Mouse (Mus musculus) heart, embryonic 10.5 days (tissue): ENCODE measurements around the gene Lrch1. TPM values are rescaled to one million over a fixed set of nuclear protein-coding genes. Genes with fewer than 3 reads are reported as not detected.

Source experiments
- DNase-seq: peaks from one replicate; pipeline ENCODE4 v3.0.0-alpha.2; 2017; ENCODE audit warnings: low spot score
- H3K27ac ChIP-seq: fragments of 300-500 bp; sonication (generic); 2 replicates; pipeline ENCODE4 v1.5.1; 2016; ENCODE audit warnings: mild to moderate bottlenecking
- H3K27me3 ChIP-seq: fragments of 300-500 bp; sonication (generic); 2 replicates; pipeline ENCODE4 v1.6.1; 2016; ENCODE audit warnings: mild to moderate bottlenecking; ENCODE audit not compliant: poor library complexity, insufficient read depth, severe bottlenecking
- H3K36me3 ChIP-seq: fragments of 300-500 bp; sonication (generic); 2 replicates; pipeline ENCODE4 v1.6.1; 2016; ENCODE audit warnings: mild to moderate bottlenecking, moderate library complexity
- H3K4me1 ChIP-seq: fragments of 300-500 bp; sonication (generic); 2 replicates; pipeline ENCODE4 v1.6.1; 2016; ENCODE audit warnings: mild to moderate bottlenecking
- H3K4me3 ChIP-seq: fragments of 300-500 bp; sonication (generic); 2 replicates; pipeline ENCODE4 v1.5.1; 2016; ENCODE audit warnings: mild to moderate bottlenecking, moderate library complexity
- H3K9me3 ChIP-seq: fragments of 300-500 bp; sonication (generic); 2 replicates; pipeline ENCODE4 v1.6.1; 2016; ENCODE audit warnings: mild to moderate bottlenecking, moderate library complexity
- WGBS: fragments of 180-500 bp; shearing (Covaris S2); methylation state at CpG from one replicate; pipeline ENCODE4 v1.1.7; 2016; 5-methylcytosine and 5-hydroxymethylcytosine counted together
- polyA plus RNA-seq: library from polyadenylated mRNA; unstranded; fragments of >200 nt; fragmentation: Nextera tagmentation; extraction: Ambion mirVana; gene quantifications from 2 replicates; pipeline ENCODE4 v1.2.1, GENCODE M21; 2016

Lrch1 gene
- polyA plus RNA-seq, 1 experiment from 2014 or later = 10.1 TPM

DNA sequence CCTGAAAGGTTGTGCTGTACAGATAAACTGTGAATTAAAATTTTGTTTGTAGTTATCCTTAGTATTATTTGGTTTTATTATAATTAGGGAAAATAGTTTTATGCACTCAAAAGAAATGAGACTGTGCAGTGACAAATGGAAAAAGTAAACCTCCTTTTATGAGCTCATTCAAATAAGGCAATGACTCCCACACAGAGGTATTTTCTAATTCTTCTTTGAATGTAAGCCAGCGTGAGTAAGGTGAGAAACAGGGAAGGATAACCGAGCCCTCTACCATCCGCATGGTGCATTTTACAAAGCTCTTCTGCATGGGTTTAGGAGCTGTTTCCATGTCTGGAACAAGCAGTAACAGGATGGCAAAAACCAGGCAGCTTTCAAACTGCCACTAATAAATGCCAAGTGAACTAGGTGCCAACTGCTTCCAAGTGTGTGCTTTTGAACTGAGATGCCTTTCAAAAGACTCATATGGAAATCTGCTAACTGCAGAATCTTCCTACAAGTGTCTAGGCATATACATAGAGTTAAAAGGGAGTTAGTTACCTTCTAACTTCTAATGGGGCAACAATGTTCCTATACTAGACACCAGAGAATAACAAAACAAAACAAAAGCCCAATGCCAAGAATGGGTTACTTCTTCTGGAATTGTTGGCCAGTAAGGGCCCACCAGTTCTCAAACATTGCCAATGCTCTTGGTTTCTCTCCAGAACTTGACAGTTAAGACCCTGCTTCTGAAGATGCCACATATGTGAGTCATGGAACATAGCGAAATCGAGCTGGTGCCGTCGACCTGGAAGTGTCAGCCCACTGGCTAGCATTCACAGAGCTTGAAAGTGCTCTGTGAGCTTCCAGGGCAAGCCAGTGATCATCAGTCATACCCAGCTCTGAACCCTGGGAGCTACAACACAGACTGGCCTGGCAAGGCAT, 124.7 kb downstream of the Lrch1 start:
- no peak overlapping the region for H3K4me3 ChIP-seq
- H3K27ac ChIP-seq = no peak overlapping the region
- no peaks in the 10 kb centered on the region for H3K27me3 ChIP-seq
- peaks cover 28% of the 10 kb centered on the region for H3K4me1 ChIP-seq
- WGBS = 80% methylated on average over 7 of the region's 7 CpGs
- H3K9me3 ChIP-seq = no peaks in the 10 kb centered on the region
- DNase-seq = no peak
- H3K36me3 ChIP-seq = peaks cover 16% of the 10 kb centered on the region; the same call in 1 of the 2 replicates

DNA sequence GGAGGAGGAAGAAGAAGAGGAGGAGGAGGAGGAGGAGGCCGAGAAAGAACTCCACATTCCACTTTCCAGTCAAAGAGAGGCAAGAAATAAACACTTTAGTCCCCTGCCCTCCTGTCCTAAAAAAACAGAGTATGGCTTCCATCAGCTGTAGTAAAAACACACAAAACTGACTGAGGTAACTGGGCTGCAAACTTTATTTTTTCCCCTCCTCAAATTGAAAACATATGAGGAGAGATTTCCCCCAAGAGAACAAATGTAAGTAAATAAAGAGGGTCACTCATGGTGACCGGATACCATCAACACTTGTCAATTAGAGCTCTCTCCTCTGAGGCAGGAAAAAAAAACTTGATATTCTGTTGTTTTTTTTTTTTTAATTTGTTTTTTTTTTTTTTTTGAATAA, 125.6 kb downstream of the Lrch1 start:
- Histone ChIP-seq H3K27ac (no peak overlapping the region), H3K36me3 (peaks cover 16% of the 10 kb centered on the region; the same call in 1 of the 2 replicates), H3K9me3 (no peaks in the 10 kb centered on the region), H3K4me3 (no peak overlapping the region), H3K27me3 (no peaks in the 10 kb centered on the region), H3K4me1 (peaks cover 20% of the 10 kb centered on the region)
- no peak for DNase-seq
- WGBS = 54% methylated on average over 2 of the region's 2 CpGs

DNA sequence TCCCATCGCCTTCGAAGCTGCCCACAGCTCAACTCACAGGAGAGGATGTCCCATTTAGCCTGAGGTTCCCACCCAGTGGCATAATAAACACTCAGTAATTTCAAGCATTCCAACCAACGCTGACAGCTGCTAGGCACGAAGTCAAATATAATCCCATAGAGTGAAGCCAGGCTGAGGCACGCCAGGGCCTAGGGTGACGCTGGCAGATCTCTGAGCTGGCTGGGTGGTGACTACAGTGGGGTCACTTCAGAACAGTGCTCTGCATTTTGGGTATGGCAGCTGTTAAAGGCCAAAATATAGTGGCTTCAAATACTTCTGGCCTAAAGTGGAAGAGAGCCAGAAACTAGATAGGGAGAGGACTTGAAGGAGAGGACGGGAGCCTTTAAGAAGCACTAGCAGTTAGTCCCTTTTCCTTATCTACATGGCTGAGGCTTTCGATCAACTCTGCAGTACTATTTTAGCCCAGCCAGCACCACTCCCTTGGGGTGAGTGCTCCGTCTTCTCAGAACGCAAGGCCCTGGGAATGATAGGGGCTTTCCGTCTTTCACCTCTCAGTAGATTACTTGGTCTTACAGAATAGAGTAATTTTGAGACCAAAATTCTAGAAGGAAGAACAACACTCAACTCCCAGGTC, 127.4 kb downstream of the Lrch1 start:
- Histone ChIP-seq H3K4me3 (no peak overlapping the region), H3K27me3 (no peaks in the 10 kb centered on the region), H3K9me3 (no peaks in the 10 kb centered on the region), H3K27ac (peak overlapping the region; percentile 64; the same call in 1 of the 2 replicates), H3K36me3 (peaks cover 19% of the 10 kb centered on the region; the same call in 1 of the 2 replicates), H3K4me1 (peaks cover 16% of the 10 kb centered on the region)
- 45% methylated on average over 11 of the region's 11 CpGs for WGBS
- DNase-seq = no peak

DNA sequence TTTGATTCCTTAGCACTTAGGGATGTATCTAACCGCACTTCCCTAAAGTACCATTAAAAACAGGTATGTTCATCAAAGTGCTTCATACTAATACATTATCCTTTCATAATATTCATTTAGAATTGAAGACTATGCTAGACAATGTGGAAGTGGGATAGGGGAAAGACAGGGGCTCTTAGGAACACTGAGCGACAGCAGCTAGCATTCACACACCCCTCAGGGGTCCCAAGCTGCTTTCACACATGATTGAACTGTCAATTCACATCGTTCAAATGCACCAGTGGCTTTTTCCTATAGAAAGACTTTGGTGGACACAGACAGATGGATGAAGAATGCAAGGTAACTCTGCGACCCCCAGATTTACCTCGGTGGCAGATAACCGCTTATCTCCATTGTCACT, 131.0 kb downstream of the Lrch1 start:
- Histone ChIP-seq H3K27ac (no peak overlapping the region), H3K4me1 (peaks cover 12% of the 10 kb centered on the region), H3K36me3 (peaks cover 19% of the 10 kb centered on the region; the same call in 1 of the 2 replicates), H3K4me3 (no peak overlapping the region), H3K27me3 (no peaks in the 10 kb centered on the region), H3K9me3 (no peaks in the 10 kb centered on the region)
- no peak for DNase-seq
- 74% methylated on average over 6 of the region's 6 CpGs for WGBS

DNA sequence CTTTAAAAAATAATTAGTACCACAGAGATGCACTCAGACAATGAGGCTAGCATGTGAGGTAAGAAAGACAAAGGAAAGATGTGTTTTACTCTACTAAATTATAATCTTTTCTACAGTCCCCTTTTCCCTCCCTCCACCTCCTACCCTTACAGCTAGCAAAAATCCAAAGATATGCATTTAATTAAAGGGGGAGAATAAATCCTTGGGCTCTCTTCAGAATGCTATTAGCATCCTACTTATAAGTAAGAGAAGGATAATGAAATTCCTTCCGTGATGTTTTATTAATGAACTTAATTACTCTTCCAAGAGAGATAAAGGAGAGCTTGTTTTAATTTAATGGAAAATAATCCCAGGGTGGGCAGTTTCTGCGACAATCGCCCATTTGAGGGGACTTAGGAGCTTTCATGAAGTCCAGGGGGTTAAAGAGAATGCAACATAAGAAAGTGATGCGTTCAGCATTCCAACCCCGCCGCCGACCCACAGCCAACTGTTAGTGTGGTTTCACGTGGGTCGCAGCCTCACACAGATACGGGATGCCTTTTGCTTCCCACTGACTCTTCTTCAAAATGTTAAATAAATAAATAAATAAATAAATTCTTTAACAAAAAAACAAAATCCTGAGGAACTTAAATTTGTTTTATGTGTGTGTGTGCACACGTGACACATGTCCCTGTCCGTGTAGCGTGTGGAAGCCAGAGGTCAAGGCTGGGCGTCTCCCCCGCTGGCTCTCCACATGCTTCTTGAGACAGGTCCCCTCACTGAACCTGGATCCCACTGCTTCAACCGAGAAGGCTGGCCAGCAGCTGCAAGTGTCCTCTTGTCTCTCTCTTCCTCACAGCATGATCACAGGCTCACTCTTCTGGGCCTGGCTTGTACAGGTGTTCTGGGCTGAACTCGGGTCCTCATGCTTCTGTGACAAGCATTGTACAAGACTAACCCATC, 132.6 kb downstream of the Lrch1 start:
- Histone ChIP-seq H3K27me3 (no peaks in the 10 kb centered on the region), H3K4me1 (peaks cover 1% of the 10 kb centered on the region), H3K4me3 (no peak overlapping the region), H3K27ac (no peak overlapping the region), H3K36me3 (peaks cover 34% of the 10 kb centered on the region; the same call in 1 of the 2 replicates), H3K9me3 (no peaks in the 10 kb centered on the region)
- 91% methylated on average over 17 of the region's 17 CpGs for WGBS
- DNase-seq = no peak

DNA sequence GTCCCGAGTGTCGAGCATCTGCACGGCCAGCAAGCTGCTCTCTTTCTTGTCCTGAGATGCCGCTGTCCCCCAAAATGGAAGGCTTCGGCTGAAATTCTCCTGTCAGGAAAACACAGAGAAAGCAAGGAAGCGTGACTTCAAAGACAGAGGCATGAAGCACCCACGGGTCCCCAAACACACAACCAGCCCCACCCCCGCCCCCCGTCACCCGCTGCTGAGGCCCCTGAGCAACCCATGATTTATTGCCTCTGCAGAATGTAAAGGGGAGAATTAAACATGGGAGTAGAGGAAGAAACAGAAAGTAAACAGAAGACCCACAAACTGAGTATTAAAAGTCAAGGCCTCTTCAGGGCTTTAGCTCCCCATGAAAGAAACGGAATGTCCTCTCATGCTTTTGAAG, 136.1 kb downstream of the Lrch1 start:
- WGBS = 83% methylated on average over 11 of the region's 11 CpGs
- no peaks in the 10 kb centered on the region for H3K4me1 ChIP-seq
- no peak overlapping the region for H3K4me3 ChIP-seq
- no peak for DNase-seq
- no peak overlapping the region for H3K27ac ChIP-seq
- no peaks in the 10 kb centered on the region for H3K27me3 ChIP-seq
- peaks cover 45% of the 10 kb centered on the region for H3K36me3 ChIP-seq
- no peaks in the 10 kb centered on the region for H3K9me3 ChIP-seq

DNA sequence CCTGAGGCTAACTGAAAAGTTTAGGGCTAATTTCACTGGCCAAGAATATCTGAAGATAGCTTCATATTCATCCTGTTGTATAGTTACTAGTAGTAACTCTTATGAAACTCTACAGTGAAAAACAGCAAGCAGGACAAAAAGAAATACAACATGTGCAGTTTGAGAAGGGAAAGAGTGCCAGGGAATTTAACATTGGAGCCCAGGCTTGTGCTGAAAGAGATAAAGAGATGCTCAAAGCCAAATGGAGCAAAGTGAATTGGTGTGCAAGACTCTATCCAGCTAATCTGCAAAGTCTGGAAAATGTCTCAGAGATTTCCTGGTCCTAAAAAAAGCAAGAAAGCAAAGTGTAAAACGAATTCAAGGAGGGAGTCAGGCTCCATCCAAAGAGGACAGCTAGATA, 145.7 kb downstream of the Lrch1 start:
- Histone ChIP-seq H3K36me3 (peaks cover 75% of the 10 kb centered on the region), H3K9me3 (peaks cover 10% of the 10 kb centered on the region), H3K4me1 (no peaks in the 10 kb centered on the region), H3K27me3 (no peaks in the 10 kb centered on the region), H3K27ac (no peak overlapping the region), H3K4me3 (no peak overlapping the region)
- no peak for DNase-seq
- WGBS = 51% methylated on average over 1 of the region's 1 CpGs

DNA sequence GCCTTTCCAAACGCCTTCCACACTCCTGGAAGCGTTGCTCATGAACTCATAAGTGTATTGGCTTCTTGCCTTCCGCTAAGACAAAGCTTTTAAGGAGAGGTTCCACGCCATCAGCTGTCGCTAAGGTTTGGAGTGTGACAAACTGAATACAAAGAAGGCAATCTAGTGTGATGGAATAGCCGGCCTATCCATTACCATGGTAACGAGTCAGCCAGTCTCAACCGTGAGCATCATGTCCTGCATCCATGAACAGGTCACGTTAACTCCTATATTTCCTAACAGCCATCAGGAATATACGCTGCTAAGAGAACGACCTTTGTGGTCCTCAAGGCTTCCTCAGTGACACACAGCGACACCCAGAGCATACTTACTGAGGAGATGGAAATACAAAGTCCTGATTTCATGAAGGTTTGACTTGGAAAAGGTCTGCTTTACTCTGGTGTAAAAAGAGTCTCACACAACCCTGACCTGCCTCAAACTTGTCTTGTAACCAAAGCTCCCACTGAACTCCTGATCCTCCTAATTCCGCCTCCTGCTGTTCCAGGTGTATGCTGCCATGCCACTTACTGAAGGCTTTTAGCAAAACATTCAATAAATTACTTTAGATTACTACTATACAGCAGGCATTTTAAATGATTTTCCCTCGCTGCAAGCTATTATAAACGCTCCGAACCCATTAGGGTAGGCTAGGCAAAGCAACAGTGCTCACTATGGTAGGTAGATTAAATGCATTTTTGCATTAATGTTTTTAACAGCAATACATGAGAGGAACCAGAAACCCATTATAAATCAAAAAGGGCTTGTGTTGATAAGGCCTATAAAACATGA, 149.4 kb downstream of the Lrch1 start:
- no peak for DNase-seq
- peaks cover 58% of the 10 kb centered on the region for H3K36me3 ChIP-seq
- H3K4me3 ChIP-seq = no peak overlapping the region
- peaks cover 10% of the 10 kb centered on the region for H3K9me3 ChIP-seq
- H3K27me3 ChIP-seq = no peaks in the 10 kb centered on the region
- H3K27ac ChIP-seq = no peak overlapping the region
- 0 out of 2 replicates have a peak, but pooled peaks cover 3% of the 10 kb centered on the region for H3K4me1 ChIP-seq
- WGBS = 89% methylated on average over 16 of the region's 16 CpGs

DNA sequence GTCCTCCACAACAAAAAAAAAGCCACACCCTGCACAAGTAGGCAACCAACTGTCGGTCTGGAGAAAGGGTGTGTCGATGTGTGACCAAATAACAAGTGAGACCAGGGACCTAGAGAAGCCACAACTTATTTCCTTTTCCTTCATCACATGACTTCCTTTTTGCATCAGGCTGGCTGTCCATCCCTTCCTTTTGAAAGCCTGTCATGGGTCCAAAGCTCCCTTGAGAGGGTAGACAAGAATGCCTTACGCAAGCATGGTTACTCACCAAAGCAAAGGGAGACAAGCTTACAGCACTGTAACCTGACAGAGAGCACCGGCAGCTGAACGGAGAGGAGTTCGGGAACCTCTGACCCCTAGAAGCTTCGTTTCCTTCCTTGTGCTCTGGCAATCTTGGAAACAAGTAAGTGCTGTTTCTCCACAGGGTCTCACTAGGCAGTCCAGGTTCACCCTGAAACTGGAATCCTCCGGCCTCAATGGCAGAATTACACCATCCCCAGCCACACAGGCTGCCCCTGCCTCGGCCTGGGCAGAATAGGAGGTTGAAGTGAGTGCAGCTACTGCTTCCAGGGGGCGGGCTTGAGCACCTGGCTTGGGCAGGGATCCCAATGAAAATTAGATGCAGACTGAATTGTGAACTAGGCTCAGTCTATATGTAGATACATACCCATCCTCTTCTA, 150.2 kb downstream of the Lrch1 start:
- no peak overlapping the region for H3K27ac ChIP-seq
- peaks cover 10% of the 10 kb centered on the region for H3K9me3 ChIP-seq
- no peaks in the 10 kb centered on the region for H3K27me3 ChIP-seq
- peaks cover 53% of the 10 kb centered on the region for H3K36me3 ChIP-seq
- 79% methylated on average over 10 of the region's 10 CpGs for WGBS
- 0 out of 2 replicates have a peak, but pooled peaks cover 3% of the 10 kb centered on the region for H3K4me1 ChIP-seq
- no peak overlapping the region for H3K4me3 ChIP-seq
- DNase-seq = no peak

DNA sequence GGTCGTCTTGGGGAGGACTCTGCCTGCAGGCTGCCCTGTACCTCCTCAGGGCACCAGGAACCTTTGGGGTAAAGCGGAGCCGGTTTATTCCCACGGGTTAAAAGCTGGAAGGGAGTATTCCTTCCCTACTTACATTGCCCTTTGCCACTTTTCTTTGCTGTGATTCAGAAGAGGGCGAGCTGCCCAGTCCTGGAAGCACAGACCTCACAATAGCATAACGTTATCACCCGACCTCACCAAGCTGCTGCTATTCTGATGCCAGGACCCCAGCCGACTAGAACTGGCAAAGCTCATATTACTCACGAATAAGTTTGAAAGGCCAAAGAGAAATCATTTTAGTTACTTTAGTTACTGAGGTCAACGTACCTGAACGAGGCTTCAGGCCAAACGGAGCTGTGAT, 152.7 kb downstream of the Lrch1 start:
- Histone ChIP-seq H3K9me3 (no peaks in the 10 kb centered on the region), H3K36me3 (peaks cover 32% of the 10 kb centered on the region; the same call in 1 of the 2 replicates), H3K4me1 (peaks cover 9% of the 10 kb centered on the region; the same call in 1 of the 2 replicates), H3K27me3 (no peaks in the 10 kb centered on the region), H3K4me3 (no peak overlapping the region), H3K27ac (no peak overlapping the region)
- DNase-seq = no peak
- 77% methylated on average over 12 of the region's 12 CpGs for WGBS

DNA sequence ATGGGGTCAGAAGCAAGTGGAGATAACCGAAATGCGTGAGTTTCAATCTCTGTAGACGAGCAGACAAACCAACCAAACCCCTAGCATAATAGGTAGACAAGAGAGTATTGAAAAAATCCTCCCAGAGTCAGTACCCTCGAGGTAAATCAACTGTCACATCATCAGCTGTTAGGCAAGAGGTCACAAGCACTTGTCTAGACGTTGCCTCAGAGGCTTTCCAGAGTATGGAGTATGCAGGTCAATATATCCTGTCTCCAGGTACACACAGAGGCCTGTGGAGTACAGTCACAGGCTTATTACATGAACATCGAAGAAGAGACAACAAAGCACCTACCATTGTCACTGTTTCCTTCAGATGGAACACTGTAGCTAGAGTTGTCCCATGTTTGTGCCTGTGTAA, 154.9 kb downstream of the Lrch1 start:
- Histone ChIP-seq H3K27me3 (no peaks in the 10 kb centered on the region), H3K27ac (no peak overlapping the region), H3K36me3 (peaks cover 28% of the 10 kb centered on the region; the same call in 1 of the 2 replicates), H3K9me3 (no peaks in the 10 kb centered on the region), H3K4me1 (peaks cover 9% of the 10 kb centered on the region; the same call in 1 of the 2 replicates), H3K4me3 (no peak overlapping the region)
- WGBS = 71% methylated on average over 6 of the region's 6 CpGs
- no peak for DNase-seq
